Mouse (Mus musculus) midbrain, postnatal 0 days (tissue): ENCODE results near the gene Gpr176. TPM values are rescaled to one million over a fixed set of nuclear protein-coding genes. Genes with fewer than 3 reads are reported as not detected.

ENCODE experiments used
- ATAC-seq: fragments of 200-750 bp; cut with Nextera tagmentation; 2 replicates; pipeline ENCODE4 v1.8.0; 2017; ENCODE audit warnings: moderate number of reproducible peaks, mild to moderate bottlenecking, moderate TSS enrichment, moderate library complexity; ENCODE audit not compliant: low FRiP score
- DNase-seq: peaks from one replicate; pipeline ENCODE4 v3.0.0-alpha.2; 2015; ENCODE audit warnings: low spot score
- H3K27ac ChIP-seq: fragments of 300-500 bp; sonication (generic); 2 replicates; pipeline ENCODE4 v1.5.1; 2014; ENCODE audit warnings: low read depth, mild to moderate bottlenecking, low read length, mixed read lengths
- H3K27me3 ChIP-seq: fragments of 300-500 bp; sonication (generic); 2 replicates; pipeline ENCODE4 v1.6.1; 2014; ENCODE audit warnings: low read length, control low read depth, mixed read lengths; ENCODE audit not compliant: insufficient read depth
- H3K36me3 ChIP-seq: fragments of 300-500 bp; sonication (generic); 2 replicates; pipeline ENCODE4 v1.6.1; 2014; ENCODE audit warnings: low read length, control low read depth, mixed read lengths; ENCODE audit not compliant: insufficient read depth
- H3K4me1 ChIP-seq: fragments of 300-500 bp; sonication (generic); 2 replicates; pipeline ENCODE4 v1.6.1; 2014; ENCODE audit warnings: mild to moderate bottlenecking, control low read depth, antibody characterized with exemption, low read length, mixed read lengths; ENCODE audit not compliant: insufficient read depth
- H3K4me2 ChIP-seq: fragments of 300-500 bp; sonication (generic); 2 replicates; pipeline ENCODE4 v1.6.1; 2014; ENCODE audit warnings: low read depth, mild to moderate bottlenecking, low read length, mixed read lengths; ENCODE audit not compliant: poor library complexity, severe bottlenecking
- H3K4me3 ChIP-seq: fragments of 300-500 bp; sonication (generic); 2 replicates; pipeline ENCODE4 v1.5.1; 2014; ENCODE audit warnings: low read depth, mild to moderate bottlenecking, low read length, moderate library complexity
- H3K9ac ChIP-seq: fragments of 300-500 bp; sonication (generic); replicated peaks from 2 replicates; pipeline ENCODE4 v1.6.1; 2014; ENCODE audit warnings: mild to moderate bottlenecking, low read length, moderate library complexity, mixed read lengths; ENCODE audit not compliant: poor library complexity, severe bottlenecking
- H3K9me3 ChIP-seq: fragments of 300-500 bp; sonication (generic); 2 replicates; pipeline ENCODE4 v1.6.1; 2016; ENCODE audit warnings: low read length, control low read depth
- CTCF ChIP-seq: IDR thresholded peaks from 2 replicates; pipeline ENCODE4 v1.5.1; 2016; ENCODE audit warnings: antibody characterized with exemption, mild to moderate bottlenecking
- WGBS: fragments of 180-500 bp; shearing (Covaris S2); extraction: QIAGEN DNeasy Blood & Tissue Kit; methylation state at CpG from one replicate; pipeline ENCODE4 v1.1.7; 2014; 5-methylcytosine and 5-hydroxymethylcytosine counted together
- polyA plus RNA-seq: library from polyadenylated mRNA; unstranded; fragments of >200 nt; fragmentation: Nextera tagmentation; extraction: Ambion mirVana; gene quantifications from 2 replicates; pipeline ENCODE4 v1.2.1, GENCODE M21; 2015
- total RNA-seq: library from RNA; depleted of rRNA; stranded (reverse); fragments of >200 nt; gene quantifications from 2 replicates; pipeline ENCODE4 v1.2.3, GENCODE M21; 2014; rRNA removed

The Gpr176 gene
- 13.1 and 15.1 TPM in 2 replicates for total RNA-seq
- 9.0 and 9.3 TPM in 2 replicates for polyA plus RNA-seq

DNA sequence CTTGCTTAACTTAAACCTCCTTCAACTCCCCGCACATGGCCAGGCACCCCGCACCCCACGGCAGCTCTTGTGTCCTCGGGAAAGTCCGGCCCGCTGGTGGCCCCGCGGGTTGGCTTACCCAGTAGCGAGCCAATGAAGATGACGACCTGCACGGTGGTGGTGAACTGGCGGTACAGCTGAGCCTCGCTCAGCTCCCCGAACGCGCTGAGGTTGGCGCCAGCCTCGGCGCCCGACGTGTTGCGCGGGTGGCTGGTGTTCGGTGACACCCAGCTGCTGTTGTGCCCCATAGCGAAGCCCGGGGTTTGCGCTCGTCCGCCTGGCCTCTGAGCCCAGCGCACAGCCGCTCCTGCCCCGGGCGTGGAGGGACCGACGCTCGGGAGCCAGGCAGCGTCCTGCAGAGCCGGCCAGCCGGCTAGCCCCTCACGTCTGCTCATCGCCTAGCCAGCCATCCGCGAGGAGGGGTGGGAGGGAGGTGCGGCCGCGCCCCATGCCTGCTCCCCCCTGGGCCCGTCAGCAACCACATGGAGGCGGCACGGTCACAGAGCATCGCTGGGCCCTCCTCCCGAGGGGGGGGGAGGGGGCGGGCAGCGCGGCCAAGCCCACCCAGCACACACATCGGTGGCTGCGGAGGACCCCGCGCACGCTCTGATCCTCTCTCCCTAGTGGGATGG is at the start of gene Gpr176:
Gene Gpr176 (minus strand): TSS at position 519 of the 671 bp plus-strand sequence.
- DNase-seq (peak; percentile 63), ATAC-seq (peak; percentile 86)
- H3K4me2 ChIP-seq = peak within 1 kb of the TSS; percentile 97
- no peaks in the 10 kb centered on the region for H3K9me3 ChIP-seq
- H3K4me3 ChIP-seq = peak within 1 kb of the TSS; percentile 60
- peak within 1 kb of the TSS; percentile 79 for H3K27ac ChIP-seq
- H3K27me3 ChIP-seq = peaks cover 3% of the 10 kb centered on the region; the same call in 1 of the 2 replicates
- WGBS = under 1% methylated on average over 47 of the region's 59 CpGs
- no peaks in the 10 kb centered on the region for H3K36me3 ChIP-seq
- 0 out of 2 replicates have a peak, but pooled peaks have one; percentile 14 for TF ChIP-seq CTCF
- H3K4me1 ChIP-seq = no peaks in the 10 kb centered on the region
- H3K9ac ChIP-seq = peak within 1 kb of the TSS; percentile 78

DNA sequence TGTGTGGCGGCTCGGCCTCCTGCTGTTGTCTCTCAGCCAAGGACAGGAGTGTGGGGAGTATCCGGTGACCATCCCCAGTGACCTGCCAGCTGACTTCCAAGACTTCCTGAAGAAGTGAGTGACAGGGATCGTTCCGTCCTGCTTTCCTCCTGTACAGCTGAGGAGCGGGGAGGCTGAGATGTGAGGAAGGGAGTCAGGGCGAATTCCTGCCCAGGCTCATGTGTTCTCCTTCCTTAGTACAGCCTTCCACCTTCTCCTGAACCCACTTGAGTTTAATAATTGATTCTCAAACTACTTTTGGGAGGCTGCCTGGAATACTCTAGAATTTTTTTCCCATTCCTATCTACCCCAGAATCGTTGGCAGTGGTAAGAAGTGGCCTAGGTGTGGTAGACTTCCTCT is 49.2 kb upstream of the Gpr176 start:
- Histone ChIP-seq H3K36me3 (peaks cover 41% of the 10 kb centered on the region), H3K4me3 (no peak overlapping the region), H3K27ac (no peak overlapping the region), H3K4me2 (no peak overlapping the region), H3K27me3 (no peaks in the 10 kb centered on the region), H3K9me3 (no peaks in the 10 kb centered on the region), H3K9ac (no peak overlapping the region), H3K4me1 (no peaks in the 10 kb centered on the region)
- no peak for DNase-seq
- ATAC-seq = no peak
- 91% methylated on average over 8 of the region's 8 CpGs for WGBS
- no peak for TF ChIP-seq CTCF

DNA sequence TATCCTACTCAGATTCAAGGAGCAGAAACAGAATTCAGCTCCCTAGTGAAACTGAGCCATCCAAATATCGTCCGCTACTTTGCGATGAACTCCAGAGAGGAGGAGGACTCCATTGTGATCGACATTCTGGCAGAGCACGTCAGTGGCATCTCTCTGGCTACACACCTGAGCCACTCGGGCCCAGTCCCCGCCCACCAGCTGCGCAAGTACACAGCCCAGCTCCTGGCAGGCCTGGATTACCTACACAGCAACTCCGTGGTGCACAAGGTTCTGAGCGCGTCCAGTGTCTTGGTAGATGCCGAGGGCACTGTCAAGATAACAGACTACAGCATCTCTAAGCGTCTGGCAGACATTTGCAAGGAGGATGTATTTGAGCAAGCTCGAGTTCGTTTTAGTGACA is 48.7 kb upstream of the Gpr176 start:
- DNase-seq (no peak), ATAC-seq (no peak)
- no peak overlapping the region for H3K27ac ChIP-seq
- H3K27me3 ChIP-seq = no peaks in the 10 kb centered on the region
- H3K9ac ChIP-seq = no peak overlapping the region
- TF ChIP-seq CTCF = no peak
- H3K36me3 ChIP-seq = peaks cover 45% of the 10 kb centered on the region
- H3K4me3 ChIP-seq = no peak overlapping the region
- no peak overlapping the region for H3K4me2 ChIP-seq
- no peaks in the 10 kb centered on the region for H3K4me1 ChIP-seq
- no peaks in the 10 kb centered on the region for H3K9me3 ChIP-seq
- WGBS = 94% methylated on average over 15 of the region's 15 CpGs

GRCm38 (mm10) chr2:118418076-118418475 is 44.9 kb upstream of the Gpr176 start:
- 92% methylated on average over 4 of the region's 4 CpGs for WGBS
- H3K27ac ChIP-seq = no peak overlapping the region
- H3K4me1 ChIP-seq = no peaks in the 10 kb centered on the region
- H3K4me3 ChIP-seq = no peak overlapping the region
- H3K4me2 ChIP-seq = no peak overlapping the region
- no peak for TF ChIP-seq CTCF
- DNase-seq (no peak), ATAC-seq (no peak)
- H3K27me3 ChIP-seq = no peaks in the 10 kb centered on the region
- no peaks in the 10 kb centered on the region for H3K9me3 ChIP-seq
- no peak overlapping the region for H3K9ac ChIP-seq
- H3K36me3 ChIP-seq = peaks cover 43% of the 10 kb centered on the region

DNA sequence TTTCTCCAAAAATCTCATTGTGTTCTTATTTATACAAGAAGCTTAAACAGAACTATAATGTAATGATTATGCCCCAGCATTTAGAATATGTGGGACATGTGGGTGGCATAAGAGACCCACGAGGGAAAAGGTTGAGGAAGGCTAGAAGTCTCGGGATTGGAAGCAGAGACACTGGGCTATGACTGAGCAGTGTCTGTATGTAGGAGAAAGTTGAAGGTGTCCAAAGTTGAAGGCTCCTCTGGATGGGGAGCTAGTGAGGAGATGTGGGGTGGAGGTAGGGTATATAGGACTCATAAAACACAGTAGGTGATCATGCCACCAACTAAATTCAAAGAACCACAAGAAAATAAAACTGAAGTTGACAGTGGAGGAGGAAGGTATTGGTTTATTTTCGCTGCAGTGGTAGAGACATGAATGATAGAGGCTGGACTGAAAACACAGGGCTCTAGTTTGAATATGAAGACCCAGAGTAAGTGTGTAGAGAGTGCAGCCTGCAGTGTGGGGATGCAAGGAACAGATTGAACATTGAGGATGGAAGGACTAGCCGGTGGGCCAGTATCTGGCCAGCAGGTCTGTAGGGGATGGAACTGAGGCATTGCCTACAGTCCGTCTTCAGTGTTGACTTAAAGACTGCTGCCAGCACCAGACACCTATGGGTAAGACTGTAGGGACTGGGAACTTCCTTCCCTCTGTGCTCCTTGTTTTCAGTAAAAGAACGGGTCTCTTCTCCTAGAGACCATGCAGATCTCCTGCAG is 42.6 kb upstream of the Gpr176 start:
- no peak for TF ChIP-seq CTCF

GRCm38 (mm10) chr2:118412821-118413220 is 39.6 kb upstream of the Gpr176 start:
- Histone ChIP-seq H3K4me2 (no peak overlapping the region), H3K36me3 (peaks cover 32% of the 10 kb centered on the region), H3K9ac (no peak overlapping the region), H3K9me3 (no peaks in the 10 kb centered on the region), H3K4me3 (no peak overlapping the region), H3K27me3 (no peaks in the 10 kb centered on the region), H3K4me1 (no peaks in the 10 kb centered on the region), H3K27ac (no peak overlapping the region)
- TF ChIP-seq CTCF = no peak
- WGBS = 86% methylated on average over 11 of the region's 11 CpGs
- DNase-seq (no peak), ATAC-seq (no peak)

More for the DNA sequence above, 42.6 kb upstream of the Gpr176 start:
- Histone ChIP-seq H3K27ac (no peak overlapping the region), H3K4me1 (no peaks in the 10 kb centered on the region), H3K36me3 (peaks cover 41% of the 10 kb centered on the region), H3K9ac (no peak overlapping the region), H3K4me2 (no peak overlapping the region), H3K27me3 (no peaks in the 10 kb centered on the region), H3K4me3 (no peak overlapping the region), H3K9me3 (no peaks in the 10 kb centered on the region)
- no peak for ATAC-seq
- 92% methylated on average over 6 of the region's 6 CpGs for WGBS
- DNase-seq = no peak
